Mouse (Mus musculus) erythroblast, embryonic 14.5 days (primary cell): Measurements from ENCODE around the gene Acp2.

ENCODE experiments used
- GATA1 ChIP-seq: IDR thresholded peaks from 2 replicates; pipeline ENCODE4 v1.6.1; 2012; ENCODE audit warnings: low read length, inconsistent platforms, mixed read lengths
- TAL1 ChIP-seq: IDR thresholded peaks from 3 replicates; pipeline ENCODE4 v1.6.1; 2012; ENCODE audit warnings: low read length, inconsistent platforms, mixed read lengths

DNA sequence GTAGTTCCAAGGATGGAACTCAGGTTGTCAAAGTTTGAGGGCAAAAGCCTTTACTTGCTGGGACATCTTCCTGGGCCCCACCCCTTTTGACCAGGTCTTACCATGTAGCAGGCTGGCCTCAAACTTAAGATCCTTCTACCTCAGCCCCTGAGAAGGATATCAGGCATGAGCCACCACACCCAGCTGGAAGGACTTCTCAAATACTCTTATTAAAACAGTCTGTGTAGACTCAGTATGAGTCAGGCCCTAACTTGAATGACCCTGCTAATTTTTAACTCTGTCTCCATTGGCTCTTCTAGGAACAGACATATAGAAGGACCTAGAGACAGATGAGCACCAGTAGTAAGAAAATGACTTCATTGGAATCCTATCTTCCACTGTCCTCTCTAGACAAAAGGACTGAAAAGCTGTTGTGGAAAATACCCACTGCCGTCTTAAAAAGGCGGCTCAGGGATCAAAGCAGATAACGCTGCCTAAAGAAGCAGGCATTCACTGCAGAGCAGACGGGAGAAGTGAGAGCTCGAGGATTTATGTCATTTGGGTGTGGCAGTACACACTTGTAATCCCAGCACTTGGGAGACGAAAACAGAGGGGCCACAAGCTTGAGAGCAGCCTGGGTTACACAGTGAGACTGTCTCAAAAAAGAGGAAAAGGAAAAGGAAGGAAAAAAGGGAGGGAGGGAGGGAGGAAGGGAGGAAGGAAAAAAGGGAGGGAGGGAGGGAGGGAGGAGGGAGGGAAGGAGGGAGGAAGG lies 45.5 kb upstream of the Acp2 start:
- no peak for TF ChIP-seq GATA1
- TF ChIP-seq TAL1 = no peak
